Mouse (Mus musculus) inflammation-experienced regulatory T-cells, adult 6 months (primary cell): Measurements from ENCODE around the gene Bet1l. TPM values are rescaled to one million over a fixed set of nuclear protein-coding genes. Genes with fewer than 3 reads are reported as not detected.
A peak's percentile ranks its signal among the peaks of the same experiment; 100 is the strongest.
"Not testable (repeated sequence)": the region's sequence is repeated elsewhere in the genome, so short reads cannot be mapped to it uniquely, and the experiment has no call there.

ENCODE experiments used
- ATAC-seq: one replicate; pipeline ENCODE4 v1.8.0; 2017
- polyA plus RNA-seq, 3 experiments: library from polyadenylated mRNA; unstranded; fragments of 100-300 nt; shearing (Covaris generic); gene quantifications; one replicate each; pipeline ENCODE4 v1.2.1; 2017

Bet1l gene
- polyA plus RNA-seq, result 10 to 100 TPM; 43.0 to 59.7 (median 53.0) TPM

DNA sequence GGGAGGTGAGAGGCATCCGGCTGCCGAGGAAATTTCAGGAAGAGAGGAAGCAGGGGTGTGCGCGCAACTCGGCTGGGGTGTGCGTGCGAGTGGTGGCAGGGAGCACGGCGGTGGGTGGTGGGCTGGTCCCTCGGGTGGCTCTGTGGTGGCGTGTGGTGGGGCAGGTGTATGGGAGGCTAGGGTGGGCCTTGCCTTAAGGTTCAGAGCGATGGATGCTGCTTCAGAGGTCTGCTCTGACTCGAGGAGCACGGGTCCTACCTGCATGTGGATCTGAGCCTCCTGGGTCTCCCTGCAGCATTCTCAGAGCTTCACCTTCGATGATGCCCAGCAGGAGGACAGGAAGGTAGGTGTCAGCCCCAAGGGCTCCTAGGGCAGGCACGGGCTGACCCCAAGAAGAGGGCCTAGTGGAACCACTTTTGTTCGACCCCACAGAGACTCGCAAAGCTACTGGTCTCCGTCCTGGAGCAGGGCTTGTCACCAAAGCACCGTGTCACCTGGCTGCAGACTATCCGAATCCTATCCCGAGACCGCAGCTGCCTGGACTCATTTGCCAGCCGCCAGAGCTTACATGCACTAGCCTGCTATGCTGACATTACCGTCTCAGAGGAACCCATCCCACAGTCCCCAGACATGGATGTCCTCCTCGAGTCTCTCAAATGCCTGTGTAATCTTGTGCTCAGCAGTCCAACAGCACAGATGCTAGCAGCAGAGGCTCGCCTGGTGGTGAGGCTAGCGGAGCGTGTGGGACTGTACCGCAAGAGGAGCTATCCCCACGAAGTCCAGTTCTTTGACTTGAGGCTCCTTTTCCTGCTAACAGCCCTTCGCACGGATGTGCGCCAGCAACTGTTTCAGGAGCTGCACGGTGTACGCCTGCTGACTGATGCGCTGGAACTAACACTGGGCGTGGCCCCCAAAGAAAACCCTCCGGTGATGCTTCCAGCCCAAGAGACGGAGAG lies at the start of gene Bet1l:
Bet1l (minus strand) TSS at position 28 of the 956 bp plus-strand sequence.
- ATAC-seq, result peak; percentile 26

DNA sequence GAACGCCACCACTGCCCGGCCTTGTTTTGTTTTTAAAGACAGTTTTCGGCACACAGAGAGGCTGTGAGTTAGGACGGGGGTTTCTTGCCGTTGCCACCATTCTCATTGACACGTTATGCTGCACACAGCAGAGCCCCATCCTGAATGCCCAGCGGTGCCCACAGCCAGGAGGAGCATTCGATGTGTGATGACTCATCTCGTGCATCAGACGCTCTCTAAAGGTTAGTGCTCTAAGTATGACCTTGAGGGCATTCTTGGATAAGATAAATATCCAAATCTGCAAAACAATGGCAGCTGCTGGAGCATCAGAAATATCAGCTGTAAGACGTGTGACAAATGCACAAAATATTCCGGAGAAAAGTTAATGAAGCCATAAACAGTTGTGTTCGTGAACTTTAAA lies 49.8 kb upstream of the Bet1l start:
- no peak for ATAC-seq

DNA sequence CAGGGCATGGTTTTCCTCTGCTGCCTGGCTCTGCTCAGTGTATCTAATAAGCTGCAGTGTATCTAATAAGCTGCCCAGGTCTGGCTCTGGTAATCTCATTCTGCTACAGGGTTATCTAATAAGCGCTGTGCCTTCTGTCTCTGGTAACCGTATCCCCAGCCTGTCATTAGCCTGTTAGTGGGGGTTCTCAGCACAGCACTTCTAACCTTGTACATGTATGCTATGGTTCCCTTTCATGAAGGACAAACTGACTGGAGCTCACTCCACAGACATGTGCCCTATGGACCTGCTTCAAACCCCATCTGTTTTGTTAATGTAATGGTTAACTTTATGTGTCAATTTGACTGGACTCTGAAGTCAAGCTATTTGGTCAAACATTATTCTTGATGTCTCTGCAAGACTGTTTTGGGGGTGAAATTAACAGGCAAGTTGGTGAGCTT lies 48.3 kb upstream of the Bet1l start:
- no peak for ATAC-seq

DNA sequence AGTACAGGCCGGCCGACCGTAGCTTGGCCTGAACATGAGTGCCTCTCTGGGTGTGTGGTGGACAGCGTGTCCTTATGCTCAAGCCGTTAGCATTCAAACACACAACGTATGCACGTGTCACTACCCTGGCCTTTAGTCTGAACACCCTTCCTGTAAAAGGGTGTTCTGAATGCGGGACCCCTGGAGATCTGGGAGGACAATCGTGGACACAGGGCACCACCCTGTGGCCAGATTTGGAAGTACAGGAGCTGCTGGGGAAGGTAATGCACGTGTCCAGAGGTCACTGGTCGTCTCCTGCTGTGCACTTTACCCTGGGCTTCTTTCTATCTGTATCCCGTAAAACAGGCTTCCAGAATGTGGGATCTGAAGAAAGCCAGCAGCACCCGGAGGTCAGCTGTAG lies 45.8 kb upstream of the Bet1l start:
- no peak for ATAC-seq

DNA sequence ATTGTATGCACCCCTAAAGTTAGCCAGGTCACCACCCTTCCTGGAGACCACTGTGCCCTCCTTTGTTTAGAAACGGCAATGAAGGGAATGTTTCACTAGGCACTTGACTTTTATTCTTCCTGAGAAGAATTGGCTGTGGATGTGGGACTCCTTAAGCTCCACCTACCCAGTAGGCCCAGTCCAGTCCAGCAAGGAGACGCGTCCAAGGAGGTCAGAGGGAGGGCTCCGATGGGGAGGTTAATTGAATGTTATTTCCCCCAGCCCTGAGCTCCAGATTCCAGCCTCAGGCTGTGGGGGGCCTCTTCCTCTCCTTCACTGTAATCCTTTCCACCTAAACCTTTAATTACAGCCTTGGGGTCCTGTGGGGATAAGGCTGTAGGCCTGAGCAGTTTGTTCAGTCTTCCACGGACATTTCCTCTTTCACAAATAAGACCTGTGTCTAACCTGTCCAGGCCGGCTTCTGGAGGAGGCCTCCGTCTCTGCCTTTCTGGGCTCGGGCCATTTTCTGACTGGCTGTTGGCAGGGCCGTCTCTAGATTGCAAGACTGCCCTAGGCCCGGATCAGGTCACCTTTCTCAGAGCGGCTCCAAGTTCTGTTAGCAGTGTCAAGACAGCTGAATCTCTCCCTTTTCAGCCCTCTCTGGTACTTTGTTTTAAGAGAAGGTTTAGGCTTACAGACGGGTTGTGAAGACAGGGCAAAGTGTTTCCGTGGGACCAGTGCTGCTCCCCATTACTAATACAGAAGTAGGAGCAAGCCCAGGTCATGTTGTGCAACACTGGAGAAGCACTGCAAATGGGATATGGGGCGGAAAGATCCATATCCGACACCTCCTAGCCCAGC lies 44.9 kb upstream of the Bet1l start:
- no peak for ATAC-seq

DNA sequence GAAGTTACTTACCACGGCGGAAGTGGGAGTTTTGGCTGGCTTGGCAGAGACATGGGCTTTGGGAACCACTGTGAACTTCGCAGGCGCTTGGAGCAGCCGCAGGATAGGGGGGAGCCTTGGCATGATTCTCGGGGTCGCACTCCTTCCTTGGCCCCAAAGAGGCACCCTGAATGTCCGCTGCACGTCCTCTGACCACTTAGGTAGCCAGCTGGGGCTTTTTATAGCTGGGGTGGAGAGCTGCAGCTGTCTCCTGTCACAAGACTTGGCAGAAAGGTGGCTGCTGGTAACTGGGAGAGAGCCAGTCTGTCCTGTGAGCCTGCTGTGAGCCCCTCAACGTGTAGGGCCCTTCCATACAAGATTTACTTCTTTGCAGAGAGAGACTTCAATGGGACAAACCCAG lies 42.8 kb upstream of the Bet1l start, which contains the start of gene Cox8b:
Cox8b (minus strand) TSS at position 227 of the 400 bp plus-strand sequence.
- ATAC-seq, result no peak

DNA sequence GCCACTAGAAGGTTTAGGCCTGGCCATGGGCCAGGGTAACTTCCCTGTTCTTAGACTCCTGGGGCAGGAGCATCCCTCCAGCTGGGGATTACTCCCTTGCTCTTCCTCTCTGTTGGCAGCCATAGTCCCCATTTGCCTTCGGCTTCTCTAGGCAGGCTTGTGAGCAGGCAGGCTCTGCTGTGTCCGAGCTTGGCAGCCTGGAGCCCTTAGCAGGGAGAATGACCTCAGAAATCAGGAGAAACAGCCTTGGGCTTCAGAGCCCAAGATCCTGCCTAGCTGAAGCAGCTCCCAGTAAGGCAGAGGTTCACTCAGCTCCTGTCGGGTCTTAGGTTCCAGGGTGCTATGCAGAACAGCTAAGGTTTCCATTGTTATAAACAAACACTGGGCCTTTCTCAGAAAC lies 41.7 kb upstream of the Bet1l start:
- ATAC-seq, result no peak

DNA sequence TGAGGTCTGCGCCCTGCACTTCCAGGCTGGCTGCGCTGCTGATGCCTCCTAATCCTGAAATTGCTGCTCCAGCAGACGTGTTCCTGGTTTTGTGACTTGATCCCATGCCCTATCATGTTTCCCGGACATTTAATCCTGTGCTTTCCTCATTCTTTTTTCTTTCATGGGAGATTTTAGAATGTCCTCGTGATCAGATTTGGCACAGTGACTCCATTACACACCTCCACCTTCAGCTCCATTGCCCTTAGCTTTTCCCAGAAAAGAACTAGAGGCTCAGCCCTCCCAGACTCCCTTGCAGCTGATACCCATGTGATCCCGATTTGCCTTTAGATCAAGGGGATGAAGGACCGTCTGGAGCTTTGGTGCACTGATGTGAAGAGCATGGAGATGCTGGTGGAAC lies 40.5 kb upstream of the Bet1l start:
- ATAC-seq, result no peak

DNA sequence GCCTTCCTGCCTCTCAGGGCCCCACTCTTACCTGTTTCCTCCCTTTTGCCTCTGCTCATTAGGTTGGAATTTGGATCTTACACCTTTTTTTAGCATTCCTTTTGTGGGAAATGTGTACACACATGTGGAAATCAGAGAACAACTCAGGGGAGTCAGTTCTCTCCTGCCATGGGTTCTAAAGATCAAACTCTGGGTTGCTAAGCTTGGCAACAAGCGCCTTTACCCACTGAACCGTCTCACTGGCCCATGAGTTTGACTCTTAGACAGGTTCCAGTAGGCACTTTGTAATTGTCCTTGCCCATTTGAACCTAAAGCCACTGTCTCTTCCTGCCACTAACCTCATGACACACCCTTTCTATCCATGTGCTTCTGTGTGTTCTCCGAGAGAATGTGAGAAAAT lies 37.2 kb upstream of the Bet1l start:
- no peak for ATAC-seq

DNA sequence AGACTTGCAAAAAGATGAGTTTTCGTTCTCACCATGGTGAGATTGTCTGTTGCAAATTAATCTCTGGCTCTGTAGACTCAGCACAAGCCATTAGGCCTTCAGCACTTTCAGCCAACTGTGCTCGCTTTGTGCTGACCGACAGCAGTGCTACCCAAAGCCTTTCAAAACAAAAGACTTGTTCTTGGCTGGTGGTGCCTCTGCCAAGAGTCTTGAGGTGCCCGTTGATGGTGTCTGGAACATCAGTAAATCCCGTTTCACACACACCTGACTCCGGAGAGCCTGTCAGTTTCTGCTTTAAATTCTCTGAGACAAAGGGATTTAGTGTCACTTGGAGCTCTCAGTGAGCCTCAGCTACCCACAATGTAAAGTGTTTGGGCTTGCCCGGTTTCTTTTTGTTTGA lies 36.7 kb upstream of the Bet1l start:
- no peak for ATAC-seq

DNA sequence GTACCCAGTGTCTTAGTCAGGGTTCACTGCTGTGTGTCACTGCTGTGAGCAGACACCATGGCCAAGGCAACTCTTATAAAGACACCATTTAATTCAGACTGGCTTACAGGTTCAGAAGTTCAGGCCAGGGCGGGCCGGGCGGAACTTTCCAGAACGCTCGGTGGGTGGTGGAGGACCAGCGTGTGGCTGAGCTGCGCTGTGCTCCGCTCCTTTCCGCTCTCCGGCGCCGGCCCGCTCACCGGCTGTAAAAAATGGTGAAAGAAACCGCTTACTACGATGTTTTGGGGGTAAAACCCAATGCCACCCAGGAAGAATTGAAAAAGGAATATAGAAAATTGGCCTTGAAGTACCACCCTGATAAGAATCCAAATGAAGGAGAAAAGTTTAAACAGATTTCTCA lies 33.3 kb upstream of the Bet1l start:
- not testable (repeated sequence) for ATAC-seq

DNA sequence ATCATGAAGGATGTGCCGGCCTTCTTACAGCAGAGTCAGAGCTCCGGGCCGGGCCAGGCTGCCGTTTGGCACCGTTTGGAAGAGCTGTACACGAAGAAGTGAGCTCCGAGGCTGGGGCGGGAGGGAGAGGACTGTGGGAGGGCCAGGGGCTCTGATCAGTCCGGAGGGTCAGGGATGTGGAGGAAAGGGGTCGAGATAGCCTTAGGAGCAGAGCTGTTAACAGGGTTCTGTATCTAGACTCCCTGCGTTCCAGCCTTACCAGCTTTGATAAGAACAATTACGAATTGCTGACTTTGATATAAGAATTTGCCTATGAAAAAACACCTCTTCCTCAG lies 25.1 kb upstream of the Bet1l start:
- no peak for ATAC-seq

DNA sequence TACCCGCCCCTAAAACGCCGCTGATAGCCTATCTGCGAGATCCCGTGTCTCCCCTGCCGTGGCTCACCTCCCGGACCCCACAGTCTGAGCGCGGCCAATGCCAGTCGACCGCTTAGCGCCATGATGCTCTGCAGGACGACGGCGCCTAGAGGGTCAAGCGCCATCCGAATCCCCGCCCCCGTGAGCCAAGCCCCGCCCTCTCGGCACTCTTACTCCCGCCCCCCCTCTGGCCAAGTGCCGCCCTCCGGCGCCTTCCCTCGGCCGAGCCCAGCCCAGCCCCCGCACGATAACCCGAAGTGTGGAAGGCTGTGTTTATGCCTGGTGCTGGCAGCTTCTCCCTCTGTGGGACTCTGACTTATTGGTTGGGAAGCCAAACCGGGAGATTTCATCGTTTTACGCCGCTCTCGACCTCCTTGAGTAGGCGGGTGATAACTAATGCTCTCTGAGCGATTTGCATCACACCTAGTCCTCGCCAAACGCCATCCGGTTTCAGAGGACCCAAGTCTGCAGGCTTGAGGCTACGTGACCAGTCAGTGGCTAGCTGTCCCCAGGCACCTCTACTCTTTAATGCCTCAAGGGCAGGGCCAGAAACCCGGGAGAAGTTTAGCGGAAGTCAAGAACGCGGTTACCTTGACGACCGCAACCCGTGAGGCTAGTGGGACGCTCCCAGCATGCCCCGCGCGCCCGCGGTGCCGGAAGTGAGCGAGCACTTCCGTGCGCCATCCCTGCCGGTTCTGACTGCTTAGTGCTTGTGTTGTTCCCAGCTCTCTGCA lies 24.5 kb upstream of the Bet1l start, which contains the start of the genes Psmd13 and Sirt3:
Psmd13 (plus strand) TSS at position 273 of the 773 bp plus-strand sequence.
Sirt3 (minus strand) TSS at position 614 of the 773 bp plus-strand sequence.
- ATAC-seq, result peak; percentile 96

DNA sequence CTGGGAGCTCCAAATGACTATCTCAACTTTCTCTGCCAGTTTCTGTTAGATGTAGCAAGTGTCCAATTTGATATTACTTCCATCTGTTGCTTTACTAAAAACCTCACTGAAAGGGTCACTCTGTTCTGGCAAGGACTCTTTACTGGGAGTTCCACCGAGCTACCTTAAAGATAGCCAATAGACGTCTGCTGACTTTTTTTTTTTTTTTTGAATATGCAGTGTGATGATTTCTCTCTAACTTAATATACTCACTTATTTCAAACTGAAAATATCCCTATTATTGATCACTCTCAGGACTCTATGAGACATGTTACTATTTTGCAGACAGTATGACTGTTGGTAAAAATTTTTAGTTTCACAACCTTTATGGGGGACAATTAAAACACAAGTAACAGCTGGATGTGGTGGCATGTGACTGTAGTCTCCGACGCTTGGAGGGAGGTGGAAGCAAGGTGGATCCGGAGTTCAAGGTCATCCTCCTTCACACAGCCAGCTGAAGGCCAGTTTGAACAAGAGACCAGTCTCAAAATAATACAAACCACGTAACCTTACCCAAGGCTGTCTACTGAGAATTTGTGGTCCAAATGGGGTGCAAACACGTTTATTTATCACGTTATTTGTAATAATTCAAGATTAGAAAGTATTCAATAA lies 23.6 kb upstream of the Bet1l start:
- ATAC-seq, result no peak

DNA sequence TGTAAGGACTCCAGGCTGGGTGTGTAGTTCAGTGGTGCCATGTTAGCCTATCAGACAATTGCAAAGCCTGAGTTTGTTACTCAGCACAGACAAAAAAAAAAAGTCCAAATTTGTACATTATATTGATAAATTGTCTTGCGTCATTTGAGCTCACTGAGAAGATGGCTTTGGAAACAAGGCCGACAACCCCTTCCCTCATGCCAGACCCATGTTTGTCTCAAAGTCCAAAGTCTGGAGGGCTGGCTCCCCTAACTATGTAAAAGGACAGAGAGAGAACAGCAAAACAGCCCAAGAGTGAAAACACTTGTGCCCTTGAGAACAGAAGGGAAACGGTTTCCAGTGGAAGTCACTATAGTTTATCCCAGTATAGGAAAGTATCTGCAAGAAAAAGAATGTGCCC lies 23.0 kb upstream of the Bet1l start:
- ATAC-seq, result no peak

DNA sequence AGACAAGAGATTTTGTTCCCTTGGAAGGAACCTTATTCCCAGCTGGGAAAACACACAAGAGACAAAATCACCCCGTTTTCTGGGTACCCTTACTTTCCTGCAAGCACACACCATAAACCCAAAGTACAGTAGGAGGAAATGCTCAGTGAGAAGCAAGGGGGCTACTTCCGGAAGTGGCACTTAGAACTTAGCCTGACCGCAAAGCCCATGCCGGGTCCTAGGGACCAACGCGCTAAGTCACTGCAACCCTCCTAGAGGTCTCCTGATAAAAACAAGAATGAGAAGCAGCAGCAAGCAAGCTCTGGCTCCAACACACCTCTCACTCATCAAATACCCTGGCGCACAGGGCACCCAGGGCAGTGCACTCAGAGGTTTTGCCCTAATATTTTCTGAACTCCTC lies 22.0 kb upstream of the Bet1l start:
- no peak for ATAC-seq

DNA sequence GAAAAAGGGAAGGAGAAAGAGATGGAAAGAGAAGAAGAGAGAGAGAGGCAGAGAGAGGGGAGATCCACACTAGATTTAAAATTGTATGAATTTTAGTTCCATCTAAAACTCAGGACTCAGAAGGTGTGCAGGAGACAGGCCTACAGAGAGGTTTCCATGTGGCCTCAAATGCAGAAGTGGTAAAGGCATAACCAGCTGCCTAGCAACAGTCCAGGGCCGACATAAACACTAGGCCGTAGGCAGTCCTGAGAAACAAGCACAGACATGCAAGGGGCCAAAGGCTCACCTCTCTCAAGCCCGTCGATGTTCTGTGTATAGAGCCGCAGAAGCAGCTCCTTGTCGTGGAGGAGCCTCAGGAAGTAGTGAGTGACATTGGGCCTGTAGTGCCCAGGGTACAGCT lies 20.0 kb upstream of the Bet1l start:
- ATAC-seq, result no peak

DNA sequence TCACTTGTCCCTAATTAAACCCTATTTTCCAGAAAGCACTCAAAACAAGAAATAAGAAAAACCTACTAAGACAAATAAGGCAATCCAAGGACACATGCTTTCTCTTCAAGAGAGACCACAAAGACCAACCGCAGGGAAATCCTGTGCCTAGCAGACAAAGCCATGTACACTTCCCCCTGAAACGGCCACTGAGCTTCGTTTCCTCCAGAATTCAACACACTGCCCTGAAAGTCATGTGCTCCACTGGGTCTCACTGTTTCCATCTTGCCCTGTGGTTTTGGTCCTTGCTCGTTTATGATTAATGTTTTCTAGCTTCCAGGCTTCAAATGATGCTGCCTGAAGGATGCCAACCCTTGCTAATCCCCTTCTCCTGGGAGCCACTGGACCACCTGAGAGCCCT lies 16.8 kb upstream of the Bet1l start:
- ATAC-seq, result no peak

DNA sequence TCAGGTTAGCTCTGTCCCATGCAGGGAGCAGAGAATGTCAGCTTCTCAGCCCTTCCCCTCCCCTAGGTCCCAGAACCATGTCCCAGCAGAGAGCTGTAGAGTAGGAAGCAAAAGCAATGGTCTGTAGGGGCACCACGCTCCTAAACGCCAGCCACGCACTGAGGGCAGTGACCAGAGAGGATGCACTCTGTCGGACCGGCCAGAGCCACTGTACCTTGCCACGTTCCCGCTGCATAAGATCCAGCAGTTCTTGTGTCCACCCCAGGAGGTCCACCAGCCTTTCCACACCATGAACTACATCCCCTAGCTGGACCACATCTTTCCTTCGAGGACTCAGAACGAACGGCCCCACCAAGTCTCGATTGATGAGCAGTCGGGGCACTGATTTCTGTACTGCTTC lies 7.4 kb upstream of the Bet1l start:
- no peak for ATAC-seq

DNA sequence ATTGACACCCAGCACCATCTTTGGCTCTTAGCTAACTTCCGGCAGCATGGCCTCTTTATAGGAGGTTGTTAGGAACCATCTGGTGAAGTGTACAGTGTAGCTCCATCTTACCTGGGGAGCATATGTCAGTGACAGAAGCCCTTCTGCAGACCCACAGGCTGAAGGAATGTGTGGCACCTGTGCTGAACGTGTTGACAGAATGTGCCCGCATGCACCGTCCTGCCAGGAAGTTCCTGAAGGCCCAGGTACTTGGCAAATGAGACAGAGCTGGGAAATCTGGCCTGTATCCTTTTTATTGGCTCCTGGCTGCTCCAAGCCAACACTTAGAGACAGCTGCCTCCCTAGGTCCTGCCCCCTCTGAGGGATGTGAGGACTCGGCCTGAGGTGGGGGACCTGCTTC lies 3.4 kb upstream of the Bet1l start:
- ATAC-seq, result no peak

DNA sequence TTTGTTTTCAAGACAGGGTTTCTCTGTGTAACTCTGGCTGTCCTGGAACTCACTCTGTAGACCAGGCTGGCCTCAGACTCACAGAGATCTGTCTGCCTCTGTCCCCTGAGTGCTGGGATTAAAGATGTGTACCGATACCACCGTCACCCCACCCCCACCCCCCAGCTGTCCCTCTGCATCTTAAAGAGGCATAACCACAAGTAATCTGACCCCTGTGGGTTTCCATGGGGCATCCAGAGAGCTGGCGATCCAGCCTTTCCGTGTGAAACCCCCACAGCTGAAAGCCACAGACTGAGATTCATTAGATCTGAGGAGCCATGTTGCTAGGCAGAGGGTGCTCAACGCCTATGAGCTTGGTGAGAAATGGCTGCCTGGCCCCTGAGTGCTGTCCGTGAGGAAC lies 2.6 kb upstream of the Bet1l start:
- ATAC-seq, result no peak

DNA sequence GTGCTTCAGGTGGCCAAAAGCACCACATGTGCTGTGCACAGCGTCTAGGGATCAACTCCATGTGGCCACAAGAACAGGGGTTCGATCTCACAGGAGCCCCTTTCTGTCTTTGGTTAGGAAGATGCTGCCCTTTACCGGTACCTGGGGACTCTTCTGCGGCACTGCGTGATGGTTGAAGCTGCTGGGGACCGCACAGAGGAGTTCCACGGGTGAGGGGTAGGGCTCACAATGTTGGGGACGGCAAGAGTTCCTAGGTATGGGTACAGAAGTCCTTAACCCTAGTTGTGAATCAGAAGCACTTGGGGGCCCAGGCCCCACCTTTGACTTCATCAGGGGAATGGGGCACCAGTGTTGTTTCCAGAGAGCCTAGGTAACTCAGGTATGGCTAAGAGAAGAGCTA lies 1.4 kb upstream of the Bet1l start:
- ATAC-seq, result no peak
